Mouse (Mus musculus) liver, embryonic 12.5 days (tissue): ENCODE results near the gene Igf2bp2. TPM values are rescaled to one million over a fixed set of nuclear protein-coding genes. Genes with fewer than 3 reads are reported as not detected.

ENCODE experiments used
- ATAC-seq: fragments of 200-750 bp; cut with Nextera tagmentation; 2 replicates; pipeline ENCODE4 v1.8.0; 2017; ENCODE audit warnings: moderate number of reproducible peaks, mild to moderate bottlenecking, moderate library complexity
- H3K27ac ChIP-seq: fragments of 300-500 bp; sonication (generic); 2 replicates; pipeline ENCODE4 v1.5.1; 2016; ENCODE audit warnings: mild to moderate bottlenecking
- H3K27me3 ChIP-seq: fragments of 300-500 bp; sonication (generic); replicated peaks from 2 replicates; pipeline ENCODE4 v1.6.1; 2016; ENCODE audit warnings: mild to moderate bottlenecking, moderate library complexity
- H3K36me3 ChIP-seq: fragments of 300-500 bp; sonication (generic); 2 replicates; pipeline ENCODE4 v1.6.1; 2016; ENCODE audit warnings: mild to moderate bottlenecking, moderate library complexity
- H3K4me1 ChIP-seq: fragments of 300-500 bp; sonication (generic); 2 replicates; pipeline ENCODE4 v1.6.1; 2016
- H3K4me2 ChIP-seq: fragments of 300-500 bp; sonication (generic); 2 replicates; pipeline ENCODE4 v1.6.1; 2016; ENCODE audit warnings: mild to moderate bottlenecking, moderate library complexity
- H3K4me3 ChIP-seq: fragments of 300-500 bp; sonication (generic); 2 replicates; pipeline ENCODE4 v1.5.1; 2016; ENCODE audit warnings: mild to moderate bottlenecking, moderate library complexity
- H3K9ac ChIP-seq: fragments of 300-500 bp; sonication (generic); 2 replicates; pipeline ENCODE4 v1.6.1; 2016; ENCODE audit warnings: mild to moderate bottlenecking, moderate library complexity
- H3K9me3 ChIP-seq: fragments of 300-500 bp; sonication (generic); replicated peaks from 2 replicates; pipeline ENCODE4 v1.6.1; 2016; ENCODE audit warnings: mild to moderate bottlenecking, moderate library complexity
- WGBS: fragments of 180-500 bp; shearing (Covaris S2); methylation state at CpG from one replicate; pipeline ENCODE4 v1.1.7; 2016; ENCODE audit not compliant: insufficient replicate concordance; 5-methylcytosine and 5-hydroxymethylcytosine counted together
- polyA plus RNA-seq: library from polyadenylated mRNA; unstranded; fragments of >200 nt; fragmentation: Nextera tagmentation; extraction: Ambion mirVana; gene quantifications from 2 replicates; pipeline ENCODE4 v1.2.1, GENCODE M21; 2016

The Igf2bp2 gene
- polyA plus RNA-seq, 1 experiment from 2014 or later: 29.2 TPM

DNA sequence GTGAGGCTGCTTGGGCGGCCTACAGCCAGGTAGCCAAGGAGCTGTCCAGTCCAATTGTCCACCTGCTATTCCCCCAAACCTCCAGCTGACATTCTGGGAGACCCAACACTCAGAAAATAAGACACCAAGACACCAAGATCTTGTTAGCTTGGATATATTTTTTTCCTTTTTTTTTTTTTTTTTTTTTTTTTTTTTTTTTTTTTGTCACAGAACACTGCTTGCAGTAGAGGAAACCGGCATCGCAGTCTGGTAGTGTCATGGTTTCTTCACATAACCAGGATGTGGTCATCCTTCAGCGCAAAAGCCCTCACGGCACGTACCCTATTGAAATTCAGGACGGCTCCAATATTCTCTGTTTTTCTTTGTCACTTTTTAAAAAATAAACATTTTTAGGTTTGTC is 104.2 kb downstream of the Igf2bp2 start:
- ATAC-seq: no peak
- Histone ChIP-seq H3K27me3 (no peaks in the 10 kb centered on the region), H3K4me1 (peaks cover 15% of the 10 kb centered on the region), H3K4me2 (no peak overlapping the region), H3K36me3 (peaks cover 33% of the 10 kb centered on the region), H3K27ac (no peak overlapping the region), H3K9me3 (no peaks in the 10 kb centered on the region), H3K9ac (no peak overlapping the region), H3K4me3 (no peak overlapping the region)
- 88% methylated on average over 7 of the region's 7 CpGs for WGBS

DNA sequence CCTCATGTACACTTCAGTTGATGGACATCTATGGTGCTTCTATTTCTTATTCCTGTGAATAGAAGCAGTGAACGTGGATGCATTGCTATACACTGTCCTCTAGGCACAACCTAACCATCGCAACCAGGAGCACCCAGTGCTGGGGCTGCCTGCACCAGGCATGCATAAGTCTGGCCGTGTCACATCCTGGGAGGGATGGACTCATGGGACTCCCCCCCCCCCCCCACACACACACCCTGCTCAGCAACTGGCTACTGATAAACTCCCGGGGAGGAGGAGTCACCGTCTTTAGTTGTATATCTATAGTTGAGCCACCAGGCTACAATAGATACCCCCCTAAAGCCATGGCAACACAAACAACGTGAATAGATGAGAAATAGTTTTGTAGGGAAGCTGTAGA is 105.6 kb downstream of the Igf2bp2 start:
- H3K27ac ChIP-seq: no peak overlapping the region
- peaks cover 22% of the 10 kb centered on the region for H3K36me3 ChIP-seq
- H3K4me1 ChIP-seq: peaks cover 14% of the 10 kb centered on the region
- 33% methylated on average over 6 of the region's 6 CpGs for WGBS
- H3K4me2 ChIP-seq: 0 out of 2 replicates have a peak overlapping the region, but pooled peaks have one; percentile 7
- H3K9ac ChIP-seq: no peak overlapping the region
- peak; percentile 82 for ATAC-seq
- no peak overlapping the region for H3K4me3 ChIP-seq
- H3K9me3 ChIP-seq: no peaks in the 10 kb centered on the region
- H3K27me3 ChIP-seq: no peaks in the 10 kb centered on the region

DNA sequence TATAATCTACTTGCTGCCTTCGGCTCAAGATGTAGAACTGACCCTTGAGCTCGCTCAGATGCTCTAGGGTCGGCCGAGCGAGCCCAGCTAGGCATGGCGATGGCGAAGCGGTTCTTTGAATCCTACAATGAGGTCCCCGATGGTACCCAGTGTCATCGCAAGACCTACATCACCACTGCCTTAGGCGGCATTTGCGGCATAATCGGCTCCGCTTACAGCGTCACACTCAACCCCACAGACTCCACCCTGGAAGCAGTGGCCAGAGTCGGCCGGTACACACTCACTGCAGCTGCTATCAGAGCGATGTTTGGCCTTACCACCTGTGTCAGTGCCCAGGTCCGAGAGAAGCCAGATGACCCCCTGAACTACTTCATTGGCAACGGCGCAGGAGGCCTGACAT is 109.7 kb downstream of the Igf2bp2 start:
- ATAC-seq: no peak
- Histone ChIP-seq H3K9me3 (no peaks in the 10 kb centered on the region), H3K27ac (no peak overlapping the region), H3K4me2 (no peak overlapping the region), H3K4me1 (peaks cover 10% of the 10 kb centered on the region), H3K27me3 (no peaks in the 10 kb centered on the region), H3K36me3 (peaks cover 13% of the 10 kb centered on the region), H3K9ac (no peak overlapping the region), H3K4me3 (no peak overlapping the region)
- 87% methylated on average over 21 of the region's 21 CpGs for WGBS

DNA sequence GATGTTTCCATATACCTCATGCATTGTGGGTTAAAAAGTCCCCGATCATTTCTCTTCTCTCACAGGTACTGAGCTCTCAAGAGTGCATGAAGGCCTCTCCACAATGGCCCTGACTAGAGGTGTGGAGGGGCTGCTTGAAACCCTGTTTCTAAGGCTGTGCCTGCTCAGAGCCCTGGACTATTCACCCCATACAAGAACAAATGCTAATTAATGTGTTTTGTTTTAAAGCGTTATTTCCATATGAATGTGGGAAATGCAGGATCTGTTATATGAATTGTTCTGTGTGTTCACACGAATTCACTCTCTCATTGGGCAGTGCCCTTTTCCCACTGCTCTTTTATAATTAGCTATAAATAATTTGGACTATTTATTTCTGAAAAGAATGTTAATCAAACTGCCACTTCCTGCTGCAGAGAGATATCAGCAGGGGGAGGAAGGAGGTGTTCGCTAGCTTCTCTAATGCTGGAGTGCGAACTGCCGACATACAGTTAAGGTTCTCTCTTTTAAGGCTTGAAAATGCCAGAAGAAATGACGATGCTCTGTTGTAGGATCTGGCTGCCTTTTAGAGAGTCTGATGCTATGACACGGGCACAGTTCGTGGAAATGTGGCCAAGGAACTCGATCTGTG is 116.2 kb downstream of the Igf2bp2 start:
- H3K9ac ChIP-seq: no peak overlapping the region
- no peaks in the 10 kb centered on the region for H3K27me3 ChIP-seq
- no peak overlapping the region for H3K4me2 ChIP-seq
- no peaks in the 10 kb centered on the region for H3K4me1 ChIP-seq
- WGBS: 77% methylated on average over 10 of the region's 10 CpGs
- H3K9me3 ChIP-seq: no peaks in the 10 kb centered on the region
- no peak overlapping the region for H3K27ac ChIP-seq
- peaks cover 73% of the 10 kb centered on the region for H3K36me3 ChIP-seq
- ATAC-seq: no peak
- H3K4me3 ChIP-seq: no peak overlapping the region

DNA sequence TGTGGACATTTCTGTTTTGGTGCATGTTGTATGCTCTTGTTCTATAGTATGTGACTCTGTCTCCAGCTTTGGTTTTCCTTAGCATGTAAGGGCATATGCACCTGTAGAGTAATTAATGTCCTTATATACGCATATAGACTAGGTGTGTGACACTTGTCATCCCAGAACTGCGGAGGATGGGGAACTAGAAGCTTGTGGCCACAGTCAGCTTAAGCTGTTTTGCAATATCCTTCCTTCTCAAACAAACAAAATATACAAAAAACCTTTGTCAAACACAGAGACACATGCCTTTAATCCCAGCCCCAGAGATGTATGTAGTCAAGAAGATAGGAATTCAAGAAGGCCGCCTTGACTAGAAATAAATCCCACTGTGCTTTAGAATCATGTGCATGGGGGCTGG is 117.2 kb downstream of the Igf2bp2 start:
- no peak overlapping the region for H3K27ac ChIP-seq
- H3K9ac ChIP-seq: no peak overlapping the region
- ATAC-seq: no peak
- peaks cover 81% of the 10 kb centered on the region for H3K36me3 ChIP-seq
- H3K27me3 ChIP-seq: no peaks in the 10 kb centered on the region
- no peak overlapping the region for H3K4me2 ChIP-seq
- H3K9me3 ChIP-seq: no peaks in the 10 kb centered on the region
- 72% methylated on average over 3 of the region's 3 CpGs for WGBS
- no peaks in the 10 kb centered on the region for H3K4me1 ChIP-seq
- H3K4me3 ChIP-seq: no peak overlapping the region

DNA sequence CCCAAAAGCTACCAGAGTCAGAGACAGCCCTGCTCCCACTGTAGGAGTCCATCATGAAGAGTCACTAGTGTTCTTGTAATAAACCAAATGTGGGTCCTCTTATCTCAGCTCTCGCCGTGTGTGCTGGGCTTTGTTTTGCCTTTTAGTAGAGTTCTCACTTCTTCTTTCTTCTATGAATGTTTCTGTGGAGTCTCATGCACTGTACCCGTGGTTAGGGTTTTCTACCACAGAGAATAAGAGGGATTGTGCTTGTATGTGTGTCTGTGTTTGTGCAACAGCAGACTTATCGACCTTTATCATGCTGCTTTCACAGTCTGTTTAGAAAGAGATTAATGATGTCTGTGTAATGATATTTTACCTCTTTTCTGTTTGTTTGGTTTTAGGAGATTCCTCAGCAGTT is 119.3 kb downstream of the Igf2bp2 start:
- Histone ChIP-seq H3K9ac (no peak overlapping the region), H3K4me3 (no peak overlapping the region), H3K4me1 (no peaks in the 10 kb centered on the region), H3K27ac (no peak overlapping the region), H3K36me3 (peaks cover 93% of the 10 kb centered on the region), H3K4me2 (no peak overlapping the region), H3K27me3 (no peaks in the 10 kb centered on the region), H3K9me3 (no peaks in the 10 kb centered on the region)
- no peak for ATAC-seq
- WGBS: 63% methylated on average over 4 of the region's 4 CpGs

DNA sequence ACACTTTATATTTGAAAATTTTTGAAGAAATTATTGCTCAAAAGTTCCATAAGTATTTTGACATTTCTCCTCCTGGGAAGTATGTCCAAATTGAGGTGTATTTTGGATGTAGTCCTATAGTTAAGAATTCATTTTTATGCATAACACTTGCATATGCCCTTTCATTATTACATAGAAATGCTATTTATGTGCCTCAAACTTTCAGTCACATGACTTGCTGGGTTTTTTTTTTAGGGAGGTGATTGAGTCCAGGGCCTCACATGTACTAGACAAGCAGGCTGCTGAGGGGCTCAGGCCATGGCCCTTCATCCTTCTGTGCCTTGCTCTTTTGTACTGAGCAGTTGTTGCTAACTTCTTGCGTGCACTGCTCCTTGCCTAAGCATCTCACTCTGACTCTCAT is 123.1 kb downstream of the Igf2bp2 start:
- Histone ChIP-seq H3K27ac (no peak overlapping the region), H3K4me3 (no peak overlapping the region), H3K27me3 (no peaks in the 10 kb centered on the region), H3K4me1 (no peaks in the 10 kb centered on the region), H3K9me3 (no peaks in the 10 kb centered on the region), H3K36me3 (peaks cover 85% of the 10 kb centered on the region), H3K4me2 (no peak overlapping the region), H3K9ac (no peak overlapping the region)
- no peak for ATAC-seq
- 91% methylated on average over 1 of the region's 1 CpGs for WGBS

DNA sequence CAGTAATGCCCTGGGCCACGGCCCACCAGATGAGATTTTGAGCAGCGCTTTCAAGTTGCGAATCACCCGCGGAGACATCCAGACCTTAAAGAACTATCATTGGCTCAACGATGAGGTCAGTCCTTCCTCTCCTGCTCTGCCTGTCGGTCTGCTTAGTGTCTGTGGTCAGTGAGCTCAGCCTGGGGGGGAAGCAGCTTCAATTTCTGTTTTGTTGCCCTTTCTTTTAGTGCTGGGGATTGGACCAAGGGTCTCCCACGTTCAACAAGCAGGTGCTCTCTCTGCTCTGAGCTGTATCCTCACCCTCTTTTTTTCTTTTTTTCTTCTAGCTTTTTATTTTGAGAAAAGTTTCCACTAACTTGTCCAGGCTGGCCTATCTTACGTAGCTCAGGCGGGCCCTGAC is 124.5 kb downstream of the Igf2bp2 start:
- H3K27me3 ChIP-seq: no peaks in the 10 kb centered on the region
- H3K9me3 ChIP-seq: no peaks in the 10 kb centered on the region
- ATAC-seq: no peak
- H3K4me1 ChIP-seq: no peaks in the 10 kb centered on the region
- H3K27ac ChIP-seq: no peak overlapping the region
- H3K4me2 ChIP-seq: no peak overlapping the region
- 77% methylated on average over 10 of the region's 10 CpGs for WGBS
- no peak overlapping the region for H3K4me3 ChIP-seq
- H3K36me3 ChIP-seq: peaks cover 71% of the 10 kb centered on the region
- H3K9ac ChIP-seq: no peak overlapping the region

DNA sequence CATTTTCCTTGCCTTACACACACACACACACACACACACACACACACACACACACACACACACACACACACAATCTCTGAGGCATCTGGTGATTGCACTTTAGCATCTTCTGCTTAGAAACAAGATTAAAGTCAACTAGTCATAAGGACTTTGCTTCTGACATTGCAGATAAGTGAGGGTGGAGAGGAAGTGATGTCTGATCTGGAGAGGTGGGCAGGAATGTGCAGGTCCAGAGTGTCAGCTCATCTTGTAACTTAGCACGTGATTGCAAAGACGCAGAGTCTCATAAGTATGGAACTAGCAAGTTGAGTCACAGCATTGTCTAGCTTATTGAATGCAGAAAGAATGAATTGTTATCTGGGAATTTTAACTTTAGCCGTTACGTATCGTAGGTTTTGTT is 135.6 kb downstream of the Igf2bp2 start:
- H3K4me3 ChIP-seq: no peak overlapping the region
- no peaks in the 10 kb centered on the region for H3K4me1 ChIP-seq
- H3K9me3 ChIP-seq: no peaks in the 10 kb centered on the region
- H3K4me2 ChIP-seq: no peak overlapping the region
- ATAC-seq: no peak
- H3K9ac ChIP-seq: no peak overlapping the region
- H3K27me3 ChIP-seq: no peaks in the 10 kb centered on the region
- WGBS: 80% methylated on average over 5 of the region's 5 CpGs
- H3K36me3 ChIP-seq: peaks cover 99% of the 10 kb centered on the region
- H3K27ac ChIP-seq: no peak overlapping the region

DNA sequence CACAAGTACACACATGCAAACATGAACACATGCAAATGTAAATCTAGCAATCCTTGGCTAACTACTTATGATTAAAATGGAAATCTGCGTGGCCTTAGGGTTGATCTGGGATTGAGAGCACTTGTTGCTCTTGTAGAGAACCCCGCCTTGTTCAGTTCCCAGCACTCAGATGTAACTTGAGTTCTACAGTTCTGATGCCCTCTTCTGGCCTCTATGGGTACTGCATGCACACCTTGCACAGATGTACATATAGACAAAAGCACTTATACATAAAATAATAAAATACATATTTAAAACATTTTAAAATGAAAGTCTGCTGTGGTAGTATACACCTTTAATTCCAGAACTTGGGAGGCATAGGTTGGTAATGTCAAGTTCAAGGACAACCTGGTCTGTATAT is 141.0 kb downstream of the Igf2bp2 start:
- peaks cover 5% of the 10 kb centered on the region for H3K9me3 ChIP-seq
- H3K4me1 ChIP-seq: no peaks in the 10 kb centered on the region
- no peak overlapping the region for H3K9ac ChIP-seq
- H3K4me3 ChIP-seq: no peak overlapping the region
- WGBS: 90% methylated on average over 2 of the region's 2 CpGs
- no peak overlapping the region for H3K27ac ChIP-seq
- no peak for ATAC-seq
- peaks cover 99% of the 10 kb centered on the region for H3K36me3 ChIP-seq
- H3K4me2 ChIP-seq: no peak overlapping the region
- H3K27me3 ChIP-seq: no peaks in the 10 kb centered on the region

DNA sequence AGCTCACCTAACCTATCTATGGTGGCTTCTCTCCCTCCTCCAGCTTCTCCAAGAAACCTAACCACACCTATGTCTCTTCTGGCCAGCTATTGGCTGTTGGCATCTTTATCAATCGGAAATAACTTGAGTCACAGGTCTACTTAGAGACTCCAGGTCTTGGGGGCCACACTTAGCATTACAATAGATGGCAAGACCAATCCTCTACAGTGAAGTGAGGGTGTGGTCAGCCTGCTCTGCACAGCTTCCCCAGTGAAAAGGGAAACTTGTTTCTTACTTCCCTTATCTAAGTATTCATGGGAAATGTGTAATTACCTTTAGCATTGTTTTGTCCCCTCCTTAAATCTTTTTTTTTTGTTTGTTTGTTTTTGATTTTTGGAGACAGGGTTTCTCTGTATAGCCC is 147.5 kb downstream of the Igf2bp2 start:
- Histone ChIP-seq H3K4me1 (peaks cover 40% of the 10 kb centered on the region), H3K27me3 (no peaks in the 10 kb centered on the region), H3K4me2 (no peak overlapping the region), H3K4me3 (no peak overlapping the region), H3K9ac (no peak overlapping the region), H3K27ac (no peak overlapping the region), H3K36me3 (peaks cover 82% of the 10 kb centered on the region), H3K9me3 (no peaks in the 10 kb centered on the region)
- 71% methylated on average over 1 of the region's 1 CpGs for WGBS
- ATAC-seq: no peak

DNA sequence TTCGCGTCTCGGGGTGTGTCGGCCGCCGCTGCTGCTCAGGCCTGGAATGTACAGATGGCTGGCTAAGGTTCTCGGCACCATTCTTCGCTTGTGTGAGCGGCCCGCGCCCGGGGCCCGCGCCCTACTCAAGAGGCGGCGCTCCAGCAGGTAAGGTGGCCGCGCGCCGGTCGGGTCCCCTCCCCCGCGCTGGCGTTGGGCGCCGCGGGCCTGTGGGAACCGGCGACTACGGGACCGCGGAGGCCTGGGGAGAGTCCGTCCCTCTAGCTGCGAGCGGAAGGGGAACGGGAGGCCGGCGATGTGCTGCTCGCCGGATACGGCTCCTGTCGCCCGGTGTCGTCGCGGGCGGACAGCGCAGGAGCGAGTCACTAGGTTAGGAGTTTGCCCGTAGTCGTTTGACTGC is 153.5 kb downstream of the Igf2bp2 start:
- under 1% methylated on average over 51 of the region's 51 CpGs for WGBS
- Histone ChIP-seq H3K4me1 (peaks cover 53% of the 10 kb centered on the region), H3K4me3 (peak overlapping the region; percentile 97), H3K4me2 (peak overlapping the region; percentile 76), H3K9me3 (no peaks in the 10 kb centered on the region), H3K36me3 (peaks cover 22% of the 10 kb centered on the region), H3K27me3 (no peaks in the 10 kb centered on the region; the same call in 1 of the 2 replicates), H3K9ac (peak overlapping the region; percentile 97), H3K27ac (peak overlapping the region; percentile 93)
- peak; percentile 77 for ATAC-seq

DNA sequence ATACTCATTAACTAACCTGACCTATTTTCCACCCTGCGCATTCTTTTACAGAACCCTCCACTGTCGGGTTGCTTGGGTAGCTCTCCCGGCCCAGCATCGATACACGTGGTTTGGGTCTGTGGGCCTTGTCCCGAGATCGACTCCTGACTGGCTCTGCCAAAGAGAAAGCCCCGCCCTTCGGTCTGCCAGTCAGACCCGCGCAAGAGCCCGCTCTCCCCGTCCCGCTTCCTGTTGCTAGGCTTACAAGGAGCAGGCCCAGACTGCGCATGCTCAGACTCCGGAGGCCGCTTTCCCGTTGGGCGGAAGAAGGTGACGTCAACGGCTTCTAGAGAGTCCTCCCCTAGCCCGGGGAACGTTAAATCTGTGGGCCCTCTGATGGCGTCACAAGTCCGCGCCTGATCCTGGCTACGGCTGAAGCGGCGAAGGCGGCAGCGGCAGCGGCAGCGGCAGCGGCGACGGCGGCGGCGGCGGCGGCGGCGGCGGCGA is 154.0 kb downstream of the Igf2bp2 start, which contains the start of gene Senp2:
Gene Senp2, plus strand, starts transcription at position 386 of the 486 bp plus-strand sequence.
- H3K36me3 ChIP-seq: peaks cover 19% of the 10 kb centered on the region
- H3K9me3 ChIP-seq: no peaks in the 10 kb centered on the region
- H3K27me3 ChIP-seq: no peaks in the 10 kb centered on the region; the same call in 1 of the 2 replicates
- peaks cover 53% of the 10 kb centered on the region for H3K4me1 ChIP-seq
- under 1% methylated on average over 45 of the region's 45 CpGs for WGBS
- peak within 1 kb of the TSS; percentile 97 for H3K4me3 ChIP-seq
- peak within 1 kb of the TSS; percentile 76 for H3K4me2 ChIP-seq
- peak within 1 kb of the TSS; percentile 97 for H3K9ac ChIP-seq
- peak within 1 kb of the TSS; percentile 93 for H3K27ac ChIP-seq
- peak; percentile 97 for ATAC-seq
